Mouse (Mus musculus): ENCODE measurements around the gene Cyp2a12.

GRCm38 (mm10) chr7:27078641-27079040 is 49.8 kb downstream of the Cyp2a12 start:
- TF ChIP-seq CTCF (IDR thresholded peaks at IDR 0.05; ENCODE audit: control insufficient read depth, insufficient read depth, low read length) = no peak
- TF ChIP-seq POLR2A (IDR thresholded peaks at IDR 0.05; ENCODE audit: borderline replicate concordance, control insufficient read depth, low read depth, low read length) = no peak
